Mouse (Mus musculus): ENCODE data around the gene Smarca2.

GRCm38 (mm10) chr19:26678543-26678942, 73.7 kb downstream of the Smarca2 start:
- TF ChIP-seq CTCF (IDR thresholded peaks at IDR 0.05; ENCODE audit: low read depth, low read length) (no peak), POLR2A (IDR thresholded peaks at IDR 0.05; ENCODE audit: borderline replicate concordance, low read depth, low read length) (no peak)

Data from bone marrow macrophage, adult 2 months (primary cell).